Mouse (Mus musculus) forebrain, postnatal 0 days (tissue): Measurements from ENCODE around the gene Stub1. TPM values are rescaled to one million over a fixed set of nuclear protein-coding genes. Genes with fewer than 3 reads are reported as not detected.

Experiments used
- ATAC-seq: fragments of 200-750 bp; cut with Nextera tagmentation; 2 replicates; pipeline ENCODE4 v1.8.0; 2017; ENCODE audit warnings: mild to moderate bottlenecking, moderate library complexity
- DNase-seq: peaks from one replicate; pipeline ENCODE4 v3.0.0-alpha.2; 2015
- H3K27ac ChIP-seq: fragments of 300-500 bp; sonication (generic); 2 replicates; pipeline ENCODE4 v1.5.1; 2014; ENCODE audit warnings: low read depth, mild to moderate bottlenecking, antibody characterized with exemption, low read length, moderate library complexity, mixed read lengths
- H3K27me3 ChIP-seq: fragments of 300-500 bp; sonication (generic); 2 replicates; pipeline ENCODE4 v1.6.1; 2014; ENCODE audit warnings: mild to moderate bottlenecking, low read length, mixed read lengths; ENCODE audit not compliant: insufficient read depth
- H3K36me3 ChIP-seq: fragments of 300-500 bp; sonication (generic); 2 replicates; pipeline ENCODE4 v1.6.1; 2014; ENCODE audit warnings: mild to moderate bottlenecking, moderate library complexity; ENCODE audit not compliant: insufficient read depth
- H3K4me1 ChIP-seq: fragments of 300-500 bp; sonication (generic); 2 replicates; pipeline ENCODE4 v1.6.1; 2014; ENCODE audit warnings: antibody characterized with exemption; ENCODE audit not compliant: insufficient read depth
- H3K4me2 ChIP-seq: fragments of 300-500 bp; sonication (generic); 2 replicates; pipeline ENCODE4 v1.6.1; 2014; ENCODE audit warnings: low read depth, mild to moderate bottlenecking, moderate library complexity
- H3K4me3 ChIP-seq: fragments of 300-500 bp; sonication (generic); 2 replicates; pipeline ENCODE4 v1.5.1; 2014; ENCODE audit warnings: low read depth, low read length, mixed read lengths
- H3K9ac ChIP-seq: fragments of 300-500 bp; sonication (generic); 2 replicates; pipeline ENCODE4 v1.6.1; 2014; ENCODE audit warnings: mild to moderate bottlenecking
- H3K9me3 ChIP-seq: fragments of 300-500 bp; sonication (generic); 2 replicates; pipeline ENCODE4 v1.6.1; 2016; ENCODE audit warnings: low read length
- CTCF ChIP-seq: sonication (generic); IDR thresholded peaks from 2 replicates; pipeline ENCODE4 v1.5.1; 2016; ENCODE audit warnings: antibody characterized with exemption, control low read depth, low read depth
- WGBS: fragments of 180-500 bp; shearing (Covaris S2); extraction: QIAGEN DNeasy Blood & Tissue Kit; methylation state at CpG from one replicate; pipeline ENCODE4 v1.1.7; 2014; 5-methylcytosine and 5-hydroxymethylcytosine counted together
- polyA plus RNA-seq: library from polyadenylated mRNA; unstranded; fragments of >200 nt; fragmentation: Nextera tagmentation; extraction: Ambion mirVana; gene quantifications from 2 replicates; pipeline ENCODE4 v1.2.1, GENCODE M21; 2015
- total RNA-seq: library from RNA; depleted of rRNA; stranded (reverse); fragments of >200 nt; gene quantifications from 2 replicates; pipeline ENCODE4 v1.2.3, GENCODE M21; 2014

Stub1 gene
- total and polyA plus RNA-seq, 2 experiments from 2014 or later: 238 to 324 TPM

DNA sequence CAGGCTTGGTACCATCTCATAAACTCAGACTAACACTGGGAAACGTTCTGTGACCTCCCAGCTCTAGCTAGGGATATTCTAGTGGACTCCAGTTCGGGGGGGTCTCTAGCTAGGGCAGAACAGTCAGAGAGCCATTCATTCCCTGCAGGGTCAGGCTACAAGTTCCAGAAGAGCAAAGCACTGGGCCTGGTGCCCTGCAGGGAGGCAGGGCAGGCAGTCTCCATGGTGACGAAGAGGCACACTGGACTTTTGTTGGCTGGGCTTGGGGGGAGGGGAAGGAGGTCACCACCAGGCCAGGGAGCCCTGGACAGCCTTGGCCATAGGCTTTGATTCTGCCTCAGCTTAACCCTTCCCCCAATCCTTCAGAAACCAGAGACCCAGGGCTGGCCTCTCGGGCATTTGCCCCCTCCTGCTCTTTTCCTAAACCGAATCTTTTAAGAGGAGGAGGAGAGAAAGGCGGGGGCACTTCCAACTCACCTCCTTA lies 37.6 kb downstream of the Stub1 start, which contains the start of gene AC134908.4:
TSS of gene AC134908.4 (minus strand) at position 51 of the 484 bp plus-strand sequence.
- Histone ChIP-seq H3K27me3 (peaks cover 6% of the 10 kb centered on the region; the same call in 1 of the 2 replicates), H3K9me3 (no peaks in the 10 kb centered on the region), H3K36me3 (no peaks in the 10 kb centered on the region), H3K9ac (peak within 1 kb of the TSS; percentile 45; the same call in 1 of the 2 replicates), H3K4me2 (peak within 1 kb of the TSS; percentile 64), H3K4me1 (peaks cover 11% of the 10 kb centered on the region), H3K27ac (peak within 1 kb of the TSS; percentile 41; the same call in 1 of the 2 replicates), H3K4me3 (peak within 1 kb of the TSS; percentile 47)
- WGBS: 14% methylated on average over 6 of the region's 6 CpGs
- ATAC-seq: peak; percentile 10
- no peak for TF ChIP-seq CTCF
- peak; percentile 48 for DNase-seq

DNA sequence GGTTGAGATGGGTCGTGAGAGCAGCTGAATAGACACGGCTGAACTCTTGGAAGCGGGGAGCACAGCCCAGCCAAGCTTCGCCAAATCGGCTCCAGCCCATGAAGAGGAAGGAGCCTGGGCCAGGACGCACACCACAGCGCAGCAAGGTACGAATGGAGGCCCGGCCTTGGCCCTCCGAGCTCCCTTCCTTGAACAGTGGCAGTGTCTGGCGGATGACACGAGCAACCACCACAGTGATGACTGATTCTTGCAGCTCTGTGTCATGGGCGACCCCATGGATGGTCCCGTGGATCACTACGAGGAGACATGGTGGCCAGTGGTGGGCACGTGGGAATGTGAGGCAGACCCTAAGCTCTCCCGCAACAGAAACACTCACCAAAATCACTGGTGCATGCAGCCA lies 38.2 kb downstream of the Stub1 start:
- H3K9me3 ChIP-seq: no peaks in the 10 kb centered on the region
- ATAC-seq (no peak), DNase-seq (no peak)
- H3K36me3 ChIP-seq: no peaks in the 10 kb centered on the region
- WGBS: 53% methylated on average over 17 of the region's 17 CpGs
- no peak for TF ChIP-seq CTCF
- H3K4me2 ChIP-seq: peak overlapping the region; percentile 64
- no peak overlapping the region for H3K4me3 ChIP-seq
- H3K9ac ChIP-seq: no peak overlapping the region
- H3K4me1 ChIP-seq: peaks cover 11% of the 10 kb centered on the region
- H3K27ac ChIP-seq: peak overlapping the region; percentile 41; the same call in 1 of the 2 replicates
- H3K27me3 ChIP-seq: peaks cover 6% of the 10 kb centered on the region; the same call in 1 of the 2 replicates

- no peak for TF ChIP-seq CTCF
- Histone ChIP-seq H3K27me3 (peaks cover 6% of the 10 kb centered on the region; the same call in 1 of the 2 replicates), H3K9me3 (no peaks in the 10 kb centered on the region), H3K9ac (no peak overlapping the region), H3K36me3 (0 out of 2 replicates have a peak, but pooled peaks cover 6% of the 10 kb centered on the region), H3K4me1 (peaks cover 11% of the 10 kb centered on the region), H3K27ac (peak overlapping the region; percentile 91), H3K4me3 (no peak overlapping the region), H3K4me2 (0 out of 2 replicates have a peak overlapping the region, but pooled peaks have one; percentile 13)
- ATAC-seq: no peak
- 6% methylated on average over 13 of the region's 13 CpGs for WGBS
- DNase-seq: no peak
Observed at GRCm38 (mm10) chr17:25794197-25794596, 39.0 kb downstream of the Stub1 start.

- Histone ChIP-seq H3K9ac (peak within 1 kb of the TSS; percentile 86), H3K4me3 (peak within 1 kb of the TSS; percentile 87), H3K4me1 (peaks cover 11% of the 10 kb centered on the region), H3K36me3 (peaks cover 10% of the 10 kb centered on the region), H3K9me3 (no peaks in the 10 kb centered on the region), H3K27ac (peak within 1 kb of the TSS; percentile 91), H3K4me2 (peak within 1 kb of the TSS; percentile 96), H3K27me3 (peaks cover 6% of the 10 kb centered on the region; the same call in 1 of the 2 replicates)
- ATAC-seq (peak; percentile 53), DNase-seq (peak; percentile 79)
- WGBS: under 1% methylated on average over 14 of the region's 14 CpGs
- TF ChIP-seq CTCF: no peak
Observed at GRCm38 (mm10) chr17:25792615-25793014, 40.6 kb downstream of the Stub1 start, which contains the start of gene Fam173a. Fam173a (minus strand) TSS chr17:25792901.

- Histone ChIP-seq H3K4me3 (peak overlapping the region; percentile 87), H3K27me3 (peaks cover 6% of the 10 kb centered on the region; the same call in 1 of the 2 replicates), H3K36me3 (peaks cover 14% of the 10 kb centered on the region), H3K9ac (peak overlapping the region; percentile 86), H3K4me2 (peak overlapping the region; percentile 96), H3K27ac (peak overlapping the region; percentile 91), H3K4me1 (peaks cover 11% of the 10 kb centered on the region), H3K9me3 (no peaks in the 10 kb centered on the region)
- no peak for TF ChIP-seq CTCF
- peak; percentile 91 for DNase-seq
- WGBS: under 1% methylated on average over 45 of the region's 45 CpGs
- ATAC-seq: peak; percentile 79
Observed at GRCm38 (mm10) chr17:25791843-25792527, 41.2 kb downstream of the Stub1 start.

GRCm38 (mm10) chr17:25791320-25791842 lies 41.8 kb downstream of the Stub1 start:
- DNase-seq (no peak), ATAC-seq (peak; percentile 23)
- Histone ChIP-seq H3K9me3 (no peaks in the 10 kb centered on the region), H3K36me3 (peaks cover 14% of the 10 kb centered on the region), H3K27me3 (peaks cover 3% of the 10 kb centered on the region; the same call in 1 of the 2 replicates), H3K9ac (peak overlapping the region; percentile 86), H3K4me2 (peak overlapping the region; percentile 96), H3K4me3 (peak overlapping the region; percentile 87), H3K4me1 (peaks cover 11% of the 10 kb centered on the region), H3K27ac (peak overlapping the region; percentile 91)
- WGBS: 22% methylated on average over 19 of the region's 19 CpGs
- peak; percentile 27 for TF ChIP-seq CTCF
